Mouse (Mus musculus) lung, adult 2 months (tissue): ENCODE results near the gene Dhx32.

Experiments used
- CTCF ChIP-seq: fragments of 200-500 bp; IDR thresholded peaks from 2 replicates; pipeline ENCODE4 v1.5.1; 2011; ENCODE audit warnings: mild to moderate bottlenecking, low read length, control low read depth; ENCODE audit not compliant: insufficient read depth
- POLR2A ChIP-seq: fragments of 200-500 bp; IDR thresholded peaks from 2 replicates; pipeline ENCODE4 v1.6.1; 2011; ENCODE audit warnings: low read depth, mild to moderate bottlenecking, control low read depth, low read length, borderline replicate concordance; ENCODE audit errors: extremely low read depth

- TF ChIP-seq CTCF (no peak), POLR2A (no peak)
These were observed 47.1 kb upstream of the Dhx32 start for GRCm38 (mm10) chr7:133829579-133829978.
